Mouse (Mus musculus) layer of hippocampus, postnatal 36 days (tissue): ENCODE data around the gene Olfr464. TPM values are rescaled to one million over a fixed set of nuclear protein-coding genes. Genes with fewer than 3 reads are reported as not detected.
"Not testable (repeated sequence)": the region's sequence is repeated elsewhere in the genome, so short reads cannot be mapped to it uniquely, and the experiment has no call there.

ENCODE experiments used
- DNase-seq, 2 experiments: peaks; one replicate each; pipeline ENCODE4 v3.0.0; 2022
- total RNA-seq, 2 experiments: library from RNA; stranded (reverse); gene quantifications; 2 replicates each; pipeline ENCODE4 v1.2.3; 2021

Gene Olfr464
- total RNA-seq, result not detected

- DNase-seq, result no peak
These were observed at the start of gene Olfr464 for GRCm38 (mm10) chr11:87920966-87921365. Gene Olfr464, minus strand, starts transcription at chr11:87920967.

- no peak for DNase-seq
These were observed 47.8 kb upstream of the Olfr464 start for GRCm38 (mm10) chr11:87968356-87969122.

GRCm38 (mm10) chr11:87967692-87968289, 47.0 kb upstream of the Olfr464 start:
- DNase-seq, result peak; percentile 65 to 76

- DNase-seq, result no peak
These were observed 45.4 kb upstream of the Olfr464 start for GRCm38 (mm10) chr11:87966214-87966613.

- DNase-seq, result no peak
These were observed 44.5 kb upstream of the Olfr464 start for GRCm38 (mm10) chr11:87965293-87965692.

GRCm38 (mm10) chr11:87957066-87957465, 36.3 kb upstream of the Olfr464 start:
- DNase-seq, result no peak

- no peak for DNase-seq
These were observed 34.4 kb upstream of the Olfr464 start for GRCm38 (mm10) chr11:87955144-87955543.

- DNase-seq, result no peak
These were observed 29.2 kb upstream of the Olfr464 start for GRCm38 (mm10) chr11:87949990-87950389.

- no peak for DNase-seq
These were observed 14.7 kb upstream of the Olfr464 start for GRCm38 (mm10) chr11:87935467-87935866.

GRCm38 (mm10) chr11:87933731-87934130, 13.0 kb upstream of the Olfr464 start:
- DNase-seq, result no peak

GRCm38 (mm10) chr11:87930348-87930747, 9.6 kb upstream of the Olfr464 start:
- no peak for DNase-seq

GRCm38 (mm10) chr11:87920301-87920700, 466 bp downstream of the Olfr464 start:
- no peak for DNase-seq

GRCm38 (mm10) chr11:87916005-87916404, 4.8 kb downstream of the Olfr464 start:
- no peak for DNase-seq

- DNase-seq, result no peak
These were observed 16.4 kb downstream of the Olfr464 start for GRCm38 (mm10) chr11:87904331-87904730.

- DNase-seq, result no peak
These were observed 23.5 kb downstream of the Olfr464 start, which contains the start of gene Olfr463 for GRCm38 (mm10) chr11:87897287-87897686. Gene Olfr463, minus strand, starts transcription at chr11:87897387.

- no peak for DNase-seq
These were observed 28.6 kb downstream of the Olfr464 start, which contains the start of gene Olfr462 for GRCm38 (mm10) chr11:87892168-87892567. Gene Olfr462, minus strand, starts transcription at chr11:87892268.

GRCm38 (mm10) chr11:87884856-87885255, 35.9 kb downstream of the Olfr464 start:
- no peak for DNase-seq

GRCm38 (mm10) chr11:87883493-87883892, 37.3 kb downstream of the Olfr464 start:
- no peak for DNase-seq

- DNase-seq, result no peak
These were observed 39.1 kb downstream of the Olfr464 start for GRCm38 (mm10) chr11:87881714-87882113.

- no peak for DNase-seq
These were observed 40.9 kb downstream of the Olfr464 start for GRCm38 (mm10) chr11:87879826-87880225.

GRCm38 (mm10) chr11:87875436-87875835, 45.3 kb downstream of the Olfr464 start, which contains the start of gene Epx:
Gene Epx, minus strand, starts transcription at chr11:87875536.
- DNase-seq, result no peak

- DNase-seq, result no peak
These were observed 49.0 kb downstream of the Olfr464 start for GRCm38 (mm10) chr11:87871766-87872165.

GRCm38 (mm10) chr11:87870096-87870495, 50.7 kb downstream of the Olfr464 start:
- no peak for DNase-seq

- not testable (repeated sequence) for DNase-seq
These were observed 53.9 kb downstream of the Olfr464 start for GRCm38 (mm10) chr11:87866891-87867290.
